Mouse (Mus musculus): Measurements from ENCODE around the gene Dmrtb1. TPM values are rescaled to one million over a fixed set of nuclear protein-coding genes. Genes with fewer than 3 reads are reported as not detected.

The Dmrtb1 gene
- polyA plus RNA-seq, 1 experiment from 2014 or later, result 2.0 TPM

DNA sequence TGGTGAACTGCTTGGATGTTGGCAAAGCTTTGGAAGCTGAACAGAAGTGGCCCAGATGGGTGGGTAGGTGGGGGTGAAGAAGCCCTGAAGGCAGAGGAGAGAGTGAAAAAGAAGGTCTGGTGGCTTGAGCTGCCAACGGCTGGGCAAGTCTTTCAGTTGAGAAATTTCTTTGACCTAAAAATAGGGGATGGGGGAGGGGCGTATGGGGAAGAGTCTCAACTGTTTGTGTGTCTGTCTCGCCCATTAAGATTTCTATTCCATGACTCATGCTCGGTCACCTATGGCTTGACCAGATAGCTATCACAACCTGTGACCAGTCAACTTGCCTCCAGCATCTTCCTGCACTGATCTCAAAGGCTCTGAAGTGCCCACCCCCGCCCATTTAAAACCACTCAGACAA, 35.1 kb upstream of the Dmrtb1 start:
- 73% methylated on average over 5 of the region's 5 CpGs for WGBS
- no peak overlapping the region for H3K4me3 ChIP-seq (ENCODE audit: low read depth, low read length)
- H3K27me3 ChIP-seq (ENCODE audit: control insufficient read depth, insufficient read depth, low read length), result no peaks in the 10 kb centered on the region; the same call in 1 of the 2 replicates
- H3K9me3 ChIP-seq (replicated peaks; ENCODE audit: control insufficient read depth, low read length), result no peaks in the 10 kb centered on the region
- ATAC-seq (replicated peaks; ENCODE audit: insufficient number of reproducible peaks, low FRiP score, low TSS enrichment, low read depth) (no peak), DNase-seq (ENCODE audit: low spot score) (no peak)
- H3K27ac ChIP-seq (replicated peaks; ENCODE audit: low read depth, low read length), result no peak overlapping the region
- no peak overlapping the region for H3K9ac ChIP-seq (replicated peaks; ENCODE audit: low read length)
- no peaks in the 10 kb centered on the region for H3K4me1 ChIP-seq (ENCODE audit: control insufficient read depth, insufficient read depth, low read length)
- H3K4me2 ChIP-seq (ENCODE audit: low read depth, low read length), result no peak overlapping the region
- H3K36me3 ChIP-seq (replicated peaks; ENCODE audit: control insufficient read depth, insufficient read depth, low read depth, low read length), result no peaks in the 10 kb centered on the region

DNA sequence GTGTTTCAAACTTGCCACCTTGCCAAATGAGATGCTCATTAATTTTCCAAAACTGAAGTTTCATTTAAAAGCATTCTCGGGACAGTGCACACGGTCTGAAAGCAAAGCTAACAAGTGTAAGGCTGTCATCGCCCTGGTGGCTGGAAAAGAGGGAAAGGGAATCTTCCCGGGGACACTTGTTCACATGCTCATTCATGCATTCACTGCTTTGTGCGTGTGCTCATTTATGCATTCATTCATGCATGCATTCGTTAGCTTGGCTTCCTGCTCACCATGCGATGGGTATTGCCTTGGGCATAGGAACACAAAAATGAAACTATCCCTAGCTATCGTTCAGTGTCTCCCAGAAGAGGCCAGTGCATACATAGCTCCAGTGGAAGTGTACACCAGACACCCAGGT, 34.7 kb upstream of the Dmrtb1 start:
- H3K27ac ChIP-seq (replicated peaks; ENCODE audit: low read depth, low read length), result no peak overlapping the region

DNA sequence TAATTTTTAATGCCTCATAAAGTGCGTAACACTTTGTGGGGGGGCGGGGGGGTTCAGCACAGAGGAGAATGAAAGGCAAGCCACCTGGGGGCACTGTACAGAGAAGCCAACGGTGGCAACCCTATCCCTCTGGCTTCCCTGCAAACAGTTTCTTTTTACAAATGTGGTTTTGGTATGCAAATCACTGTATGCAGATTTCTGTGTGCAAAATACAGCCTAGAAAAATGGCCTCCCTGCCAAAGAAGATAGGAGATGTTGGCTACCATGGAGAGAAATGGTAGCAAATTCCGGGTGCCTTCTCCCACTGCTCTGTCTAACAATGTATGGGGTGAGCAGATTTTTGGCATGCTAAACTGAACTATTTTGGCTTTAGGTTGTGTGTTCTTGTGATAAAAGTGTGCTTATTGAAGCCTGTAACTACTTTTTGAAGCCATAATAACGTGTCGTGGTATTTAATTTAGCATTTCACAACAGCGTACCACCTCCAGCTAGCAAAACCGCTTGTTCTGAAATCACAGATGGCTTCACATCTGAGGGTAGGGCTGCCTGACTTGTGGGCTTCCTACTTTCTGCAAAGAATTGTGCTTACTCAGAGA, 33.8 kb upstream of the Dmrtb1 start:
- H3K9me3 ChIP-seq (replicated peaks; ENCODE audit: control insufficient read depth, low read length), result no peaks in the 10 kb centered on the region
- H3K4me2 ChIP-seq (ENCODE audit: low read depth, low read length), result no peak overlapping the region
- 72% methylated on average over 8 of the region's 8 CpGs for WGBS
- H3K27me3 ChIP-seq (ENCODE audit: control insufficient read depth, insufficient read depth, low read length), result no peaks in the 10 kb centered on the region
- DNase-seq (ENCODE audit: low spot score) (no peak), ATAC-seq (replicated peaks; ENCODE audit: insufficient number of reproducible peaks, low FRiP score, low TSS enrichment, low read depth) (no peak)
- H3K4me3 ChIP-seq (ENCODE audit: low read depth, low read length), result no peak overlapping the region
- no peak overlapping the region for H3K9ac ChIP-seq (replicated peaks; ENCODE audit: low read length)
- H3K4me1 ChIP-seq (ENCODE audit: control insufficient read depth, insufficient read depth, low read length), result no peaks in the 10 kb centered on the region
- no peaks in the 10 kb centered on the region for H3K36me3 ChIP-seq (replicated peaks; ENCODE audit: control insufficient read depth, insufficient read depth, low read depth, low read length)
- no peak overlapping the region for H3K27ac ChIP-seq (replicated peaks; ENCODE audit: low read depth, low read length)

More for the DNA sequence above, 34.7 kb upstream of the Dmrtb1 start:
- Histone ChIP-seq H3K4me3 (ENCODE audit: low read depth, low read length) (no peak overlapping the region), H3K9me3 (replicated peaks; ENCODE audit: control insufficient read depth, low read length) (no peaks in the 10 kb centered on the region), H3K9ac (replicated peaks; ENCODE audit: low read length) (no peak overlapping the region), H3K36me3 (replicated peaks; ENCODE audit: control insufficient read depth, insufficient read depth, low read depth, low read length) (no peaks in the 10 kb centered on the region), H3K4me2 (ENCODE audit: low read depth, low read length) (no peak overlapping the region), H3K4me1 (ENCODE audit: control insufficient read depth, insufficient read depth, low read length) (no peaks in the 10 kb centered on the region), H3K27me3 (ENCODE audit: control insufficient read depth, insufficient read depth, low read length) (no peaks in the 10 kb centered on the region; the same call in 1 of the 2 replicates)
- DNase-seq (ENCODE audit: low spot score), result no peak
- WGBS, result 72% methylated on average over 8 of the region's 8 CpGs
- no peak for ATAC-seq (replicated peaks; ENCODE audit: insufficient number of reproducible peaks, low FRiP score, low TSS enrichment, low read depth)

DNA sequence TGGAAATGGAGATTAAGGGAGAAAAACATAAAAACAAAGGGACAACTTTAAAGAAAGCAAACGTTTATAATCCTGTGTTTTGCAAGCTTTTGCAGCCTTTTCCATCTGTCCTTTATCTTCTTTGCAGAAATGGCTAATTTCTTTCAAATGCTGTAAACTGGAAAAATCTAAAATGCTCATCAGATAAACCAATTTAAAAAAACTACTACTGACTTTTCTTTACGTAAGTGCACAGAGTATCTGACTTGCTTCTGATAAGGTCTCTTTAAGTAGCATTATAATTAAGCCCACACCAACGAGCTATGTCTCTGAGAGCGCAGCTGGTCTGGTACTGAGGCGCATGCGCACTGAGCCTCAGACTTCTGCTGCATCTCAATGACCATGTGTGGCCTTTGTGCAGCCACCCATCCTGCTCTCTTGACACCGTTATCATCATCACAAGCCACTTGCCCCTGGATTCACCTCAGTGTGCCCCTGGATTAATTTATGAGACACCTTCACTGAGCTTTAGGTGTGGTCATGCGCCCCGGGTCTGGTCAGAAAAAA, 32.8 kb upstream of the Dmrtb1 start:
- Histone ChIP-seq H3K9me3 (replicated peaks; ENCODE audit: control insufficient read depth, low read length) (no peaks in the 10 kb centered on the region), H3K4me1 (ENCODE audit: control insufficient read depth, insufficient read depth, low read length) (no peaks in the 10 kb centered on the region), H3K4me2 (ENCODE audit: low read depth, low read length) (no peak overlapping the region), H3K27me3 (ENCODE audit: control insufficient read depth, insufficient read depth, low read length) (no peaks in the 10 kb centered on the region), H3K9ac (replicated peaks; ENCODE audit: low read length) (no peak overlapping the region), H3K27ac (replicated peaks; ENCODE audit: low read depth, low read length) (no peak overlapping the region), H3K36me3 (replicated peaks; ENCODE audit: control insufficient read depth, insufficient read depth, low read depth, low read length) (no peaks in the 10 kb centered on the region), H3K4me3 (ENCODE audit: low read depth, low read length) (no peak overlapping the region)
- DNase-seq (ENCODE audit: low spot score), result no peak
- 74% methylated on average over 9 of the region's 9 CpGs for whole genome bisulfite sequencing
- ATAC-seq (replicated peaks; ENCODE audit: insufficient number of reproducible peaks, low FRiP score, low TSS enrichment, low read depth), result no peak

DNA sequence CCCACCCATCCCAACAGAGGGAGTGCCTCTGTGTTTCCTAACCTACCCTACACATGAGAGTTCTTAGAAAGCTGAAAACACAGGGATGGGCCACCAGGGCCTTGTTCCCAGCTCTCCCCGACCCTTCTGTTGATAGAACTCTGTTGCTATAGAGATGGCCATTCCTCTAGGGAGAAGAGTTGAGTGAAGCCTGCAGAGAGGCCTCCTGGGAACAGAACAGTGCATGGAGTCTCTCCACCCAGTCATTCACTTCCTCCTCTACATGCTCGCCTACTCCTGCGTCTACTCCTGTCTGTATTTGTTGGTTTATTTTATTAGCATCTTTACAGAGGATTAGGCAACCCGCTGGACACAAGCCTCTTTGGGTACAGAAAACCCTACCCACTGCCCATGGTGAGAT, 22.9 kb upstream of the Dmrtb1 start:
- no peak for ATAC-seq (replicated peaks; ENCODE audit: insufficient number of reproducible peaks, low FRiP score, low TSS enrichment, low read depth)
- H3K4me1 ChIP-seq (ENCODE audit: control insufficient read depth, insufficient read depth, low read length), result no peaks in the 10 kb centered on the region
- H3K27me3 ChIP-seq (ENCODE audit: control insufficient read depth, insufficient read depth, low read length), result no peaks in the 10 kb centered on the region
- DNase-seq (ENCODE audit: low spot score), result no peak
- no peaks in the 10 kb centered on the region for H3K36me3 ChIP-seq (replicated peaks; ENCODE audit: control insufficient read depth, insufficient read depth, low read depth, low read length)
- no peak overlapping the region for H3K4me3 ChIP-seq (ENCODE audit: low read depth, low read length)
- H3K4me2 ChIP-seq (ENCODE audit: low read depth, low read length), result no peak overlapping the region
- no peaks in the 10 kb centered on the region for H3K9me3 ChIP-seq (replicated peaks; ENCODE audit: control insufficient read depth, low read length)
- WGBS, result 81% methylated on average over 4 of the region's 4 CpGs
- H3K9ac ChIP-seq (replicated peaks; ENCODE audit: low read length), result no peak overlapping the region
- no peak overlapping the region for H3K27ac ChIP-seq (replicated peaks; ENCODE audit: low read depth, low read length)

DNA sequence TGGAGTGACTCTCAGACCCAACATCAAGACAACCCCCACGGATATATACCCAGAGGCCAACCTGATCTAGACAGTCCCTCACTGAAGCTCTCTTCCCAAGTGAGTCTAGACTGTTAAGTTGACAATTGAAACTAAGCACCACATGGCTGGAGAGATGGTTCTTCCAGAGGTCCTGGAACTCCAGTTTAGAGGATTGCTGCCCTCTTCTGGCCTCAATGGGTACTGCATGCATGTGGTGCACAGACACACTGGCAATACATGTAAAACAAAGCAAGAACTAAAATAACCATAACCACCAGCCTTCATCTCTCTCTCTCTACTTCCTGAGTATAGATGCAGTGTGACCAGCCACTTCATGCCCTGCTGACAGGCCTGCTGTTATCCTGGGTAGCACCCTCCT, 20.2 kb upstream of the Dmrtb1 start:
- no peak for ATAC-seq (replicated peaks; ENCODE audit: insufficient number of reproducible peaks, low FRiP score, low TSS enrichment, low read depth)

DNA sequence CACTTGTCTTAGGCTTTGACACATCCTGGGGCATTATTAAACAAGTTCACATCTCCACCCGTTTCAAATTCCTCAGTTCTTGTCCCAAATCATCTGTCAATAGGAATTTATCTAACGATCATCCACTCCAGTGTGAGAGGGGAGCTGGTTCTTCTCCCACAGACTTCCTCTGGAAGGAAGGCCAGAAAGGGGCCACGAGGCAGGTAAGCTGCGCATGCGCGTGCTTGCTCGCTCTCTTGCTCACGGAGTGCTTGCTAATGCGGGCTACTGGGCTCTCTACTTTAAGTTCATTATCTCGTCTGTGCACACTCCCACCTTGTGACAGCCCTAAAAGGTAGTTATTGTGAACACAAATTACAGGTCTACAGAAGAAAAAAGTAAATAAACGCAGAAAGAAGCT, 17.6 kb upstream of the Dmrtb1 start:
- Histone ChIP-seq H3K27ac (replicated peaks; ENCODE audit: low read depth, low read length) (no peak overlapping the region), H3K9me3 (replicated peaks; ENCODE audit: control insufficient read depth, low read length) (no peaks in the 10 kb centered on the region), H3K36me3 (replicated peaks; ENCODE audit: control insufficient read depth, insufficient read depth, low read depth, low read length) (no peaks in the 10 kb centered on the region), H3K4me3 (ENCODE audit: low read depth, low read length) (no peak overlapping the region), H3K27me3 (ENCODE audit: control insufficient read depth, insufficient read depth, low read length) (no peaks in the 10 kb centered on the region), H3K9ac (replicated peaks; ENCODE audit: low read length) (no peak overlapping the region), H3K4me2 (ENCODE audit: low read depth, low read length) (no peak overlapping the region), H3K4me1 (ENCODE audit: control insufficient read depth, insufficient read depth, low read length) (no peaks in the 10 kb centered on the region)
- no peak for DNase-seq (ENCODE audit: low spot score)
- ATAC-seq (replicated peaks; ENCODE audit: insufficient number of reproducible peaks, low FRiP score, low TSS enrichment, low read depth), result no peak
- 74% methylated on average over 11 of the region's 11 CpGs for WGBS

More for the DNA sequence above, 20.2 kb upstream of the Dmrtb1 start:
- Histone ChIP-seq H3K4me3 (ENCODE audit: low read depth, low read length) (no peak overlapping the region), H3K27me3 (ENCODE audit: control insufficient read depth, insufficient read depth, low read length) (no peaks in the 10 kb centered on the region), H3K27ac (replicated peaks; ENCODE audit: low read depth, low read length) (no peak overlapping the region), H3K4me2 (ENCODE audit: low read depth, low read length) (no peak overlapping the region), H3K9me3 (replicated peaks; ENCODE audit: control insufficient read depth, low read length) (no peaks in the 10 kb centered on the region), H3K4me1 (ENCODE audit: control insufficient read depth, insufficient read depth, low read length) (no peaks in the 10 kb centered on the region), H3K9ac (replicated peaks; ENCODE audit: low read length) (no peak overlapping the region), H3K36me3 (replicated peaks; ENCODE audit: control insufficient read depth, insufficient read depth, low read depth, low read length) (no peaks in the 10 kb centered on the region)
- DNase-seq (ENCODE audit: low spot score), result peak; percentile 60
- WGBS, result 79% methylated on average over 1 of the region's 1 CpGs

DNA sequence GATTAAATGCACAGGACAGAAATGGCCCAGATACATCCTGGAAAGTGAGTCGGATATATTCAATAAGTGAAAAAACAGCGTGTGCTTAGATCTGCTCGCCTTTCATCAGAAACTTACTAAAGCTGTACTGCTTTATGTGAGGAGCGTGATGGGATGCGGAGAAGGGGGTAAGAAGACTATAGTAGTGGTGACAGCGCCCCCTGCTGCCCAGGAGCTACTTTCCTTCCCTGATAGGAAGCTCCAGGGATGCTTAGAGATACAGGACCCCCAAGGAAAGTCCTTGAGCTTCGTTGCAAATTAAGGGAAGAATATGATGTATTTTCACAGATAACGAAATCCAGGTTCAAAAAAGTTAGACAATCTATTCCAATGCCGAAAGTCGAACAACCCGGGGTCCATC, 17.1 kb upstream of the Dmrtb1 start:
- H3K36me3 ChIP-seq (replicated peaks; ENCODE audit: control insufficient read depth, insufficient read depth, low read depth, low read length), result no peaks in the 10 kb centered on the region
- no peaks in the 10 kb centered on the region for H3K9me3 ChIP-seq (replicated peaks; ENCODE audit: control insufficient read depth, low read length)
- H3K4me2 ChIP-seq (ENCODE audit: low read depth, low read length), result no peak overlapping the region
- no peak overlapping the region for H3K9ac ChIP-seq (replicated peaks; ENCODE audit: low read length)
- no peak overlapping the region for H3K27ac ChIP-seq (replicated peaks; ENCODE audit: low read depth, low read length)
- H3K4me1 ChIP-seq (ENCODE audit: control insufficient read depth, insufficient read depth, low read length), result no peaks in the 10 kb centered on the region
- 26% methylated on average over 11 of the region's 11 CpGs for WGBS
- no peak overlapping the region for H3K4me3 ChIP-seq (ENCODE audit: low read depth, low read length)
- no peaks in the 10 kb centered on the region for H3K27me3 ChIP-seq (ENCODE audit: control insufficient read depth, insufficient read depth, low read length)
- DNase-seq (ENCODE audit: low spot score) (peak; percentile 85), ATAC-seq (replicated peaks; ENCODE audit: insufficient number of reproducible peaks, low FRiP score, low TSS enrichment, low read depth) (no peak; the same call in 1 of the 2 replicates)

Data from embryonic facial prominence, embryonic 11.5 days (tissue).